Mouse (Mus musculus) 3134 (cell line): ENCODE results near the gene Zan.

Experiments used
- DNase-seq: peaks from one replicate; pipeline ENCODE4 v3.0.0-alpha.2; 2011; ENCODE audit warnings: low spot score; ENCODE audit not compliant: insufficient read length; ENCODE audit errors: extremely low read depth

Gene Zan

GRCm38 (mm10) chr5:137419841-137420240 lies 57.0 kb downstream of the Zan start:
- DNase-seq = no peak

DNA sequence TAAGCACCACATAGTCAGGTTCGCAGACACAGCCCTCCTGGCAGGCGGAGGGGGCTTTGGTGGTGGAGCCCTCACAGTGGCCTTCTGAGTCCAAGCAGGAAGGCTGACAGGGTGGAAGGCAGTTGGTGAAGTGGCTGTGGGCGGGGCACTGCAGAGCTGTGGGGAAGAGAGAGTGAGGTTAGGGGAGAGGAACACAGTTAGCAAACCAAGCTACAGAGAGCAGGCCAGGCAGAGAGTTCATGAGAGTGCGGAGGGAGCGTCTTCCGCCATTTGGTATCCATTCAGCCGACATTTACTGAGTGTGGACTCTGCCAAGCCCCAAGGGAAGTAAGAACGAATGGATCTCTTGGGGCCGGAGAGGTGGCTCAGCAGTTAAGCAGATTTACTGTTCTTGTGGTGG lies 57.8 kb downstream of the Zan start:
- no peak for DNase-seq

GRCm38 (mm10) chr5:137414253-137414652 lies 62.6 kb downstream of the Zan start:
- no peak for DNase-seq

GRCm38 (mm10) chr5:137411235-137411634 lies 65.6 kb downstream of the Zan start:
- DNase-seq = no peak

DNA sequence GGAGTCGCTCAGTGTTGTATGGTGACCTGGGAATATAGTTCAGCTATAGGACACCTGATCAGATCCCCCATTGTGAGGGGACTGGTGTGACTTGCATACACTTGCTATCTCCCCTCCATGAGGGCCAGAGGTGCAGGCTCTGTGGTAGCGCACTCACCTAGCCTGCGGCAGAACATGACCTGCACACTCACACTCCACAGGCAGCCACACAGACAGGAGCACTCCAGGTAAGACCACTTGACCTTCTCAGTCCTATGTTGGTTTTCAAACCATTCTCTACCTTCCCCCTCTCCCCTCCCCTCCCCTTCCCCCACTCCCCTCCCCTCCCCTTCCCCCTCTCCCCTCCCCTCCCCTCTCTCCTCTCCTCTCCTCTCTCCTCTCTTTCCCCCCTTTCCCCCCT lies 66.3 kb downstream of the Zan start:
- DNase-seq = no peak

DNA sequence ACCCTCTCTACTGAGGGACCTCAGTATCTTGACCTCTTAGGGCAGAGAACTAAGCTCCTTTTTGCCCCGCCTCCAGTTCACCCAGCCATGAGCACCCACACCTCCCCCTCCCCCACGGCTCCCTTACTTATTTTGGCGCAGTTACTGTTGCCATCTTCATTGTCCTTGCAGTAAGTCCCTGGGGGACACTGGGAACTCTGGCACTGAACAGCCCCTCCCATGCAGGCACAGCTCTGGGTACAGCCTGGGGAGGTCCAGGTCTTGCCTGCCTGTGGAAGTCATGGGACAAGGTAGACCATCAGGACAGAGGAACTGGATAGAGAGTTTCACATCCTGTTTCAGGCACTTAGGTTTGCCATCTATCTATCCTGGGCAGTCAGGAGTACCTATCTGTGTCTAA lies 66.8 kb downstream of the Zan start:
- DNase-seq = no peak

DNA sequence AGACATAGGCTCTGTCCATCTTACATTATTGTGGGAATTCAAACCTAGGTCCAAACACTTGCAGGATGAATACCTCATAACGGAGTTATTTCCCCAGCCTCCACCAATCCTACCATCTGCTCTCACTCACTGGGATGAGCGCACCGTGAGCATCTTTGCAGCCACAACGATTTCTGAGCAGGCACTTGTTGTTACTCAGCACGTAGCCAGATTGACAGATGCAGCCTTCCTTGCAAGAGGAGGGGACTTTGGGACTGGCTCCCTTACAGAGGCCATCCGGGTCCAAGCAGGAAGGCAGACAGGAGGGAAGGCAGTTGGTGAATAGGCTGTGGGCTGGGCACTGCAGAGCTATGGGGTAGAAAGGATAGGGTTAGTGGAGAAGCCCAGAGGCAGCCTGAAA lies 67.4 kb downstream of the Zan start:
- DNase-seq = no peak

DNA sequence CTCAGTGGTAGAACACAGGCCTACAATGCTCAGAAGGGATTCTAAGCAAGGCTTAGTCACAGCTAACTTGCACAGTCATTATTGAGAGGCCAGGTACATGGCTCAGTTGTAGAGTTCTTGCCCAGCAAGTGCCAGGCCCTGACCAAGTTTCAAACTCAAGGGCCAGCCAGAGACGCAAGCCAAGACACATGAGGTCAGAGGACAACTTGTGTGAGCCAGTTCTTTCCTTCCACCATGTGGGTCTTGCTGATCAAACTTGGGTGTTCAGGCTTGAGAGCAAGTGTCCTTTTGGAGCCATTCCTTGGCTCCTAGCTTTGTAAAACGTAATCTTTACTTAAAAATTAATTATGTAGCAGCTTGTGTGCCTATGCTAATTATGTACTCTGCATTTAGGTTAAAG lies 72.8 kb downstream of the Zan start:
- DNase-seq = no peak

GRCm38 (mm10) chr5:137394456-137394855 lies 82.4 kb downstream of the Zan start:
- DNase-seq = no peak

- no peak for DNase-seq
Measured at GRCm38 (mm10) chr5:137391641-137392040, 85.2 kb downstream of the Zan start.

- DNase-seq = no peak
Measured at GRCm38 (mm10) chr5:137386712-137387111, 90.2 kb downstream of the Zan start.

DNA sequence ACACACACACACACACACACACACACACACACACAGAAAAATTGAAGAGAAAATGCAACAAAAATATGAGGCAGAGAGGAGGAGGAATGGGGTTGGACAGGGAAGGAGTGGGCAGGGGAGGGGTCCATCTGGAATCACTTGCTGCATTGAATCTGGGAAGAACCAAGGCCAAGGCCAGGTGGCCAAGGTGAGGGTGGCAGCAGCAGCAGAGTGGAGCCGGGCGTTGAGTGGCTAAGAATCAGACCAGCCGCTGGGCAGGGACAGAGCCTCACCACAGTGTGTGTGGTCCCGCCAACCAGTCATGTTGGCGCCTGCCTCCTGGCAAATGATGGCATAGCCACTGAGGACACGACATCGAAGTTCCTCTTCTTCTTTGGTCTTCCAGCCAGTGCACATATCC lies 93.4 kb downstream of the Zan start:
- DNase-seq = no peak

DNA sequence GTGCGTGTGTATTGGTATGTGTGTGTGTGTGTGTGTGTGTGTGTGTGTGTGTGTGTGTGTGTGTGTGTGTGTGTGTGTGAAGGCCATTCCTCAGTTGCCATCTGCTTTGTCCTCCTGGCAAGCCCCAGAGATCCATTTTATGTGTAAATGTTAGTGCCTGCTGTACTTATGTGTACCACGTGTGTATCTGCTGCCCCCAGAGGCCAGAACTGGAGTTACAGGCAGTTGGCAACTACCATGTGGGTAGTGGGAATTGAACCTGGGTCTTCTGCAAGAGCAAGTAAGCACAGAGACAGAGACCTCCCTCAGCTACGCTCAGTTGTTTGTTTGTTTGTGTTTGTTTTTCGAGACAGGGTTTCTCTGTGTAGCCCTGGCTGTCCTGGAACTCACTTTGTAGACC lies 95.7 kb downstream of the Zan start:
- DNase-seq = peak; percentile 58

DNA sequence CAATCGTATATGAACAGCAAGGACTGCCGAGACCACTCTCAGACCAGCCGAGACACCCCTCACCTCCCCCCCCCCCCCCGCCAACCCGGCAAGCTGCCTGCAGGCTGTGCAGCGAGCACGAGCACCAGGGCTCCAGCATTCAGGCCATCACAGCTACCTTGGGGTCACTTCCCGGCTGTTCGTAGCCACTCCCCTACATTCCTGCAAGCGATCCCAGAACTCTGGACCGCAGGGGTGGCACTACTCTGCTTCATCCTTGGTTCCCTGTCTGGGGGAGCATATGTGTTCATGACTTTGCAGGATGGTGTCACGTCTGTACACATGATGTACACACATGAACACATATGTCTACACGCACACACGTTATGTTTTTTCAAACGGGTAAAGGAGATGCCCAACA lies 99.3 kb downstream of the Zan start:
- no peak for DNase-seq

DNA sequence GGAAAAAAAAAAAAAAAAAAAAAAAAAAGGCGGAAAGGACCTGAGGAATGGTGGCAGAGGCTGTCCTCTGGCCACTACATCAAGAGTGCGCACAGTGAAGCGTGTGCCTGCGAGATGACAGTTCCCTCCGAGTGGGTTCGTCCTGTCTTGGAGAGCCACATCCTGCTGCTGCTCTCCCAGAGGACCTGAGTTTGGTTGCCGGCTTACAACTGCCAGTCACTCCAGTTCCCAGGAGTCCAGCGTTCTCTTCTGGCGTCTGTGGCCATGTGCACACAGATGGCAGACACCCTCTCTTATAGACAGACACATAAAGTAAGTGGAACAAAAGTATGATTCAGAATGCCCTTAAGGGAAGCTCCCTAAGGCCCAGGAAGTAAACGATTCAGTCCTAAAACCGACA lies 99.7 kb downstream of the Zan start:
- DNase-seq = no peak

DNA sequence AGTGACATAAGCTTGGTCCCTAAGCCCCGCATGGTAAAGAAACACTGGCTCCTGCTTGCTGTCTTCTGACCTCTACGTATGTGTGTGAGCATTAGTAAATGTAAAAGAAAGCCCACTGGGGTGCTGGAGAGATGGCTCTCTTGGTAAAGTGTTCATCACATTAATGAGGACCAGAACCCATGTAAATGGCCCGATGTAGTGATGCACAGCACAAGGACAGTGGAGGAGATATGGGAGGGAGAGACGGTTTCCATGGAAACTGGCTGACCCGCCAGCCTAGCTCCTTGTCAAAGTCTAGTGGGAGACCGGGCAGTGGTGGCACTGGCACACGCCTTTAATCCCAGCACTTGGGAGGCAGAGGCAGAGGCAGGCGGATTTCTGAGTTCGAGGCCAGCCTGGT lies 100.1 kb downstream of the Zan start:
- no peak for DNase-seq

DNA sequence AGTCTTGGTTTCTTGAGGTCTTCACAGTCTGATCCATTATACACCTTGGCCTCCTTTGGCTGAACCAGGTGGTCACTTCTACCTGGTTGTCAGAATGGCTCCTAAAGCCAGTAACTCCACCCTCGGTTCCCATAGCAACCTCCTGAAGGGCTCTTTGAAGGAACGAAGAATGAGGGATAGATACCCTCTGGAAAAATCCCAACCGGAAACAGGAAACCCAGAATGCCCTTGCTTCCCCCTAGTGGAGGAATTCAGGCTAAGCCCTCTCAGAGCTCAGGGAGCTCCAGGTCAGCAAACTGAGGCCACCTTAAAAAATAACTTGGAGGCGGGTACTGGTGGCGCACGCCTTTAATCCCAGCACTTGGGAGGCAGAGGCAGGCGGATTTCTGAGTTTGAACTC lies 100.7 kb downstream of the Zan start:
- DNase-seq = no peak

- peak; percentile 77 for DNase-seq
Measured at GRCm38 (mm10) chr5:137375627-137376026, 101.2 kb downstream of the Zan start.

DNA sequence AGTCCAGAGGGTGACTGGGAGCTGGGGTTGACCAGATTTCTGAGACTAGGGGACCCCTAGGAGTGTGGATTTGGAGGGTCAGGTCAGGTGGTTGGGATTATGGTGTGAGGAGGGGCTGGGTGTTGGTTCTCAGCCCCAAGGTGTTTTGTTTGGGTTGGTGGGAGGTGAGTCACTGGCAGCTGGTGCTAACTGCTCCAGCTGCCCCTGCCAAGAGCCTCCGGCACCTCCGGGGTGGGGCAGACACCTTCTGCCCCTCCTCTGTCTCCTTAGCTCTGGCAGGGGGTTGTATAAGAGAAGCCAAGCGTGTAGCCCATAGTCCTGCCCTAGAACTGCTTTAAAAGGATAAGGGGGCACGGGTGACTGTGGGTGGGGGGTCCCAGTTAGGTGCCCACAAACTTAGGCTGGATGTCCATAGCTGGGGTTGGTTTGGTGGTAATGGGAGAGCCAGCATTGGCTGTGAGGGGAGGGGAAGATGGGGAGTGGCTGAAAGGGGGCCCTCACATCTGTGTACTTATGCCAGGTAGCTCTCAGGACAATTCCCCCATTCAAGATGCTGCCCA lies 102.3 kb downstream of the Zan start:
- DNase-seq = peak; percentile 68

DNA sequence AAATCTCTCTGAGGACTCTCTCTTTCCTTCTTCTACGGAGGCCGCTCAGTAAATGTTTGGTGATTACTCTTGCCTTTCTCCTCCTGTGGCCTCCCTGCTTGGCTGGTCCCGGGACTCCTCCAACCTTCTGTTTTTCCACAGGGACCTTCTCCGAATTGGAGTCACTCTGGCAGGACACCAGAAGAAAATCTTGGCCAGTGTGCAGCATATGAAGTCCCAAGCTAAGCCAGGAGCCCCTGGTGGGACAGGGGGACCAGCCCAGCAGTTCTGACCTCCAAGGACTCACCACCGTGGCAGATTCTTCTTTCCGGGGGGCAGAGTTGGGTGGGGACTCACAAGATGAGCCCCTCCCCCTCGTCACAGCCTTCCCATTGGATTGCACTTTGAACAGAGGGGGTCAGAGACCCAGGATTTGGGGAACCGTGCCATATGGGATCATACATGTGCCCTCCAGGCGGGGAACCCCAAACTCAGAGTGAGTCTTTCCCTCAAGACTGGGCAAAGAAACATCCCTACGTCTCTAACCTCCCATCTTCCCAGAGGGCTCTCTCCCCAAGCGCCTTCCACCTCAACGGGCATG lies 103.4 kb downstream of the Zan start:
- DNase-seq = peak; percentile 46

- no peak for DNase-seq
Measured at GRCm38 (mm10) chr5:137369665-137370064, 107.2 kb downstream of the Zan start.

DNA sequence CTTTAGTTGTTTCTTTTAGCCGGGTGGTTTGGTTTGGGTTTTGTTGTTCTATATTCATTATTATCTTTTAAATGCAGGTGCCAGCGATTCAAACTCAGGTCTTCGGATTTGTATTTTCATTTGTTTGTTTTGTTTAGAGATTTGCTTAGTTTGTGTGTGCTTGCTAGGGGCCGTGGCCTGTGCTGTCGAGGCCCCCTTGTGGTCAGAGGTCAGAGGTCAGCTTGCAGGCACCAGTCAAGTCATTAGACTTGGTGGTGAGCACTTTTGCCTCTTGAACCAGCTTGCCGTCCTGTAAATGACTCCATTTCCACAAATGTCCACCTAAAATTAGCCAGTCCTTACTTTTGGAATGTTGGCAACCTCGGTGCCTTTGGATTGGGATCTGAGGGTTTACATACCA lies 118.5 kb downstream of the Zan start:
- no peak for DNase-seq

DNA sequence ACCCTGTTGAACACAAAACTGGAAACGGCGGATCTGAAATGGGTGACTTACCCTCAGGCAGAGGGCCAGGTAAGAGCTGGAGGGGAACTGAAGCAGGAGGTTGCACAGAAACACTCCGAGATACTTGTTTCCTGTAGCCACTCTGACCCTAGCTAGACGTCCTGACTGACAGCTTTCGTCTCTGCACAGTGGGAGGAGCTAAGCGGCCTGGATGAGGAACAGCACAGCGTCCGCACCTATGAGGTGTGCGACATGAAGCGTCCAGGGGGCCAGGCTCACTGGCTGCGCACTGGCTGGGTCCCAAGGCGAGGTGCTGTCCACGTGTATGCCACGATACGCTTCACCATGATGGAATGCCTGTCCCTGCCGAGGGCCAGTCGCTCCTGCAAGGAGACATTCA lies 122.8 kb downstream of the Zan start:
- DNase-seq = no peak
